Mouse (Mus musculus): ENCODE measurements around the gene Plod2. TPM values are rescaled to one million over a fixed set of nuclear protein-coding genes. Genes with fewer than 3 reads are reported as not detected.

Gene Plod2
- total and polyA plus RNA-seq, 3 experiments = not detected

DNA sequence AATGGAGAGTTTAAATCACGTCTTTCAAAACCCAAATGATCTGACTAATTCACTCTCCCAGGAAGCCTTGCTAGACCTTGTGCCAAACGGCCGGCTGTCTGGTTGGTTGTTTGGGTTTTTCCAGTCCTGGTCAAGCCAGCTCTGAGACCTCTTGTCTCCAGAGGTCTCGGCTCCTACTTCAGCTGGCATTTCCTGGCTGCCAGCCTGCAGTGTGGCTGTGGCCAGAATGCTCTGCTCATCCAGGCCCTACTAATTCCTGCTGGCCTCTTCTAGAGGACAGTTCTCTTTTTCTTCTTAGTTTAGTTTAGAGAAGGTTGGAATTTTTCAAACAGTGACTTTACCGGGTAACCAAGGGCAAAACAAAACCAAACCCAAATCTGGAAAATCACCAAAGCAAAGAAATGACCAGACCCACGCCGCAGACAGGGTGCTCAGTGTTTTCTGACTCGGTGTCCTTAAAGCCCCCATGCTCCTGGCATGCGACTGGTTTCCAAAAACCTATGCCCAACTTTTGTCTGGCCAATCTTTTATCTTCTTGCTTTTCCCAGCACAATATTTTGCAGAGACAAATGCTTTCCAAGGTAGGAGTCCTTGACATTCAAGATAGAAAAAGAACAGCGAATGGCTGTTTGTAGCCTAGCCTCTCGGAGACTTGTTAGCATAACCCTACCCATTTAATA, 7.9 kb downstream of the Plod2 start (continued):
- TF ChIP-seq MAZ (IDR thresholded peaks at IDR 0.05; ENCODE audit: low read depth, low read length) = no peak
- no peak for TF ChIP-seq KAT2A (IDR thresholded peaks at IDR 0.05; ENCODE audit: insufficient replicate concordance, low read length)

DNA sequence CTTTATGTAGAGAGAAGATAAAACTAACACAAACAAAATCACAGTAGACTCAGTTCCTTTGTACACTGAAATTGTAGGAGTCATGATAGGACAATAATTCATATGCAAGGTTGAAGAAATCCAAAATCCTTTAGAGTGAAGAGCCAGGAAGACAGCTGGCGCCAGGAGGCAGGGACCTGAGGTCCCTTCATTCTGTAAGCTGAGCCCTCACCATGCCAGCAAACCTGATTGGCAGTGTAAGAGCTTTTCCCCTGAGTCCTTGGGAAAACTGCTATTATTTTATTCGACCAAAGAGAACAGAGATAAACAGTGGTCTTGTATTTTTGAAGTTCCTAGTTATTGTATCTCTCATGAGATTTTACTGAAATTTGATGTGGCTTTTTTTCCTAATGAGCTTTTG, 9.0 kb downstream of the Plod2 start:
- no peaks in the 10 kb centered on the region for H3K27me3 ChIP-seq (replicated peaks)
- no peaks in the 10 kb centered on the region for H3K79me2 ChIP-seq (replicated peaks; ENCODE audit: control insufficient read depth, extremely low read depth, insufficient read depth, poor library complexity, severe bottlenecking)
- in situ Hi-C loops (cut with MboI; ENCODE audit: low pct_ligation_motif_present, low pct_unique_long_range_greater_than_20kb, low sequenced_read_pairs) = no loop called here
- H3K4me2 ChIP-seq (ENCODE audit: insufficient read depth, low read depth, poor library complexity, severe bottlenecking) = no peak overlapping the region
- no peak overlapping the region for H3K4me3 ChIP-seq (replicated peaks in 1 of 3; ENCODE audit: low read depth in 2 of 3, low read length in 2 of 3, poor library complexity in 1 of 3)
- dilution Hi-C loops (cut with MboI; ENCODE audit: extremely low pct_ligation_motif_present, extremely low pct_unique_long_range_greater_than_20kb, low sequenced_read_pairs) = no loop called here
- no peaks in the 10 kb centered on the region for H3K36me3 ChIP-seq (replicated peaks in 1 of 2; ENCODE audit: control insufficient read depth in 1 of 2, insufficient read depth in 1 of 2, low read length in 1 of 2)
- no peak overlapping the region for H3K27ac ChIP-seq (ENCODE audit: insufficient read depth, low read depth)
- TF ChIP-seq MAFK (IDR thresholded peaks at IDR 0.05; ENCODE audit: insufficient replicate concordance, low read length) (no peak), NRF1 (IDR thresholded peaks at IDR 0.05; ENCODE audit: low read depth, low read length) (no peak), EP300 (IDR thresholded peaks at IDR 0.05; ENCODE audit: low read length) (no peak), RCOR1 (conservative IDR thresholded peaks at IDR 0.05; ENCODE audit: low read depth, low read length) (no peak)
- H3K4me1 ChIP-seq (ENCODE audit: control insufficient read depth in 1 of 2, insufficient read depth in 2 of 2) = peaks cover 2 to 5% of the 10 kb centered on the region in 2 experiments; a peak in 1 of 4 replicates
- H3K9me3 ChIP-seq (replicated peaks; ENCODE audit: low read length) = no peaks in the 10 kb centered on the region
- DNase-seq (ENCODE audit: extremely low read depth) = no peak
- no peak overlapping the region for H3K9ac ChIP-seq (ENCODE audit: insufficient read depth, low read depth)

- dilution Hi-C loops (cut with MboI; ENCODE audit: extremely low pct_ligation_motif_present, extremely low pct_unique_long_range_greater_than_20kb, low sequenced_read_pairs) = no loop called here
Observed at GRCm38 (mm10) chr9:92551666-92552065, 9.6 kb downstream of the Plod2 start.

DNA sequence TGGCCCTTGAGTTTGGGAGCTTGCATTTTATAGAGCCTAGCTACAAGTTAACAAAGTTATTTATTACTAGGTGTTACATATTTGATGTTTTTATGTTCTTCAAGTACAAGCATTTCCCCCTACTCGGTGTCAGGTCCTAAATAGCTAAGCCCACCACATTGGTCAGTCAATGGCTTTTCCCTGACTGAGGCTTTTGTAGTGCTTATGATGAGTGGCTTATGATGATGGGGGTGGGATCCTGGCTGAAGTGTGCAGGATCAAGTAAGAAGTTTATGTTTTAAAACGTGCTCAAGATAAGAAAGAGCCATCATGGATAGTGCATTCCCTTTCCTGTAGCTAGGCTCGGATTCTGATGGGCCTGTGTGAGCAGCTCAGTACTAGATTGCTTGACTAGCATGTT, 10.7 kb downstream of the Plod2 start:
- TF ChIP-seq USF2 (conservative IDR thresholded peaks at IDR 0.05; ENCODE audit: low read depth, low read length) (no peak), IRF4 (IDR thresholded peaks at IDR 0.05; ENCODE audit: low read depth, low read length) (no peak), TBP (conservative IDR thresholded peaks at IDR 0.05; ENCODE audit: low read depth, low read length) (no peak)
- Histone ChIP-seq H3K36me3 (replicated peaks in 1 of 2; ENCODE audit: control insufficient read depth in 1 of 2, insufficient read depth in 1 of 2, low read length in 1 of 2) (no peaks in the 10 kb centered on the region), H3K4me3 (replicated peaks in 1 of 3; ENCODE audit: low read depth in 2 of 3, low read length in 2 of 3, poor library complexity in 1 of 3) (no peak overlapping the region), H3K27me3 (replicated peaks) (no peaks in the 10 kb centered on the region), H3K79me2 (replicated peaks; ENCODE audit: control insufficient read depth, extremely low read depth, insufficient read depth, poor library complexity, severe bottlenecking) (no peaks in the 10 kb centered on the region), H3K9me3 (replicated peaks; ENCODE audit: low read length) (no peaks in the 10 kb centered on the region), H3K4me1 (ENCODE audit: control insufficient read depth in 1 of 2, insufficient read depth in 2 of 2) (peaks cover 2 to 5% of the 10 kb centered on the region in 2 experiments; a peak in 1 of 4 replicates), H3K4me2 (ENCODE audit: insufficient read depth, low read depth, poor library complexity, severe bottlenecking) (no peak overlapping the region), H3K27ac (ENCODE audit: insufficient read depth, low read depth) (no peak overlapping the region), H3K9ac (ENCODE audit: insufficient read depth, low read depth) (no peak overlapping the region)
- dilution Hi-C loops (cut with MboI; ENCODE audit: extremely low pct_ligation_motif_present, extremely low pct_unique_long_range_greater_than_20kb, low sequenced_read_pairs) (no loop called here), in situ Hi-C loops (cut with MboI; ENCODE audit: low pct_ligation_motif_present, low pct_unique_long_range_greater_than_20kb, low sequenced_read_pairs) (no loop called here)
- DNase-seq (ENCODE audit: extremely low read depth) = no peak

More at GRCm38 (mm10) chr9:92551666-92552065, 9.6 kb downstream of the Plod2 start:
- H3K27me3 ChIP-seq (replicated peaks) = no peaks in the 10 kb centered on the region
- H3K9me3 ChIP-seq (replicated peaks; ENCODE audit: low read length) = no peaks in the 10 kb centered on the region
- H3K9ac ChIP-seq (ENCODE audit: insufficient read depth, low read depth) = no peak overlapping the region
- no peak for DNase-seq (ENCODE audit: extremely low read depth)
- H3K4me3 ChIP-seq (replicated peaks in 1 of 3; ENCODE audit: low read depth in 2 of 3, low read length in 2 of 3, poor library complexity in 1 of 3) = no peak overlapping the region
- H3K79me2 ChIP-seq (replicated peaks; ENCODE audit: control insufficient read depth, extremely low read depth, insufficient read depth, poor library complexity, severe bottlenecking) = no peaks in the 10 kb centered on the region
- peaks cover 2 to 5% of the 10 kb centered on the region in 2 experiments; a peak in 1 of 4 replicates for H3K4me1 ChIP-seq (ENCODE audit: control insufficient read depth in 1 of 2, insufficient read depth in 2 of 2)
- no peak overlapping the region for H3K4me2 ChIP-seq (ENCODE audit: insufficient read depth, low read depth, poor library complexity, severe bottlenecking)
- no peak overlapping the region for H3K27ac ChIP-seq (ENCODE audit: insufficient read depth, low read depth)
- no peaks in the 10 kb centered on the region for H3K36me3 ChIP-seq (replicated peaks in 1 of 2; ENCODE audit: control insufficient read depth in 1 of 2, insufficient read depth in 1 of 2, low read length in 1 of 2)
- in situ Hi-C loops (cut with MboI; ENCODE audit: low pct_ligation_motif_present, low pct_unique_long_range_greater_than_20kb, low sequenced_read_pairs) = no loop called here
- no peak for TF ChIP-seq USF1 (IDR thresholded peaks at IDR 0.05; ENCODE audit: low read depth, low read length)
- TF ChIP-seq JUN (IDR thresholded peaks at IDR 0.05; ENCODE audit: insufficient read depth, low read depth, low read length) = no peak
- TF ChIP-seq ZKSCAN1 (IDR thresholded peaks at IDR 0.05; ENCODE audit: borderline replicate concordance, low read depth, low read length) = no peak
- no peak for TF ChIP-seq MAX (IDR thresholded peaks at IDR 0.05; ENCODE audit: low read length)

Measured in CH12.LX (cell line).